Mouse (Mus musculus) heart, adult 11 months (tissue): Measurements from ENCODE around the gene Ngfr.

Experiments
- DNase-seq: peaks from one replicate; pipeline ENCODE4 v3.0.0; 2022

Gene Ngfr

GRCm38 (mm10) chr11:95565327-95565726 lies 22.2 kb downstream of the Ngfr start:
- DNase-seq: no peak

GRCm38 (mm10) chr11:95563849-95564248 lies 23.7 kb downstream of the Ngfr start:
- DNase-seq: no peak

GRCm38 (mm10) chr11:95560773-95561172 lies 26.8 kb downstream of the Ngfr start:
- DNase-seq: no peak

GRCm38 (mm10) chr11:95559761-95560160 lies 27.8 kb downstream of the Ngfr start:
- no peak for DNase-seq

DNA sequence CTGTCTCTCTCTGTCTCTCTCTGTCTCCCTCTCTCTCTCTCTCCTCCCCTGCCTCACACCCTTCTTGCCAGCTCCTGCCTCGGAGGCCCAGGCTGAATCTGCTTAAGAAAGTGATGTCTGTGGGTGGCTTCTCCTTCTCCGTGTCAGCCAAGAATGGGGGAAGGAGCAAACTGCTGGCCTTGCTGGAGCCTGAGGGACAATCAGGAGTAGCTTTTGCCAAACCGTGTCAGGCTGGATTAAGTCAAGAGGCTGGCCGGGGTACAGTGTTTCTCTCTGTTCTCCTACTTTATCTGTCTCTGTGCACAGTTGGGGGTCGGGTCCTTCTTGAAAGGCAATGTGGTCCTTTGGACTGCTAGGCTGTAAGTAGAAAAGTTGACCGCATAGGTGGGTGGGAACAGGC lies 29.8 kb downstream of the Ngfr start:
- peak; percentile 91 for DNase-seq

DNA sequence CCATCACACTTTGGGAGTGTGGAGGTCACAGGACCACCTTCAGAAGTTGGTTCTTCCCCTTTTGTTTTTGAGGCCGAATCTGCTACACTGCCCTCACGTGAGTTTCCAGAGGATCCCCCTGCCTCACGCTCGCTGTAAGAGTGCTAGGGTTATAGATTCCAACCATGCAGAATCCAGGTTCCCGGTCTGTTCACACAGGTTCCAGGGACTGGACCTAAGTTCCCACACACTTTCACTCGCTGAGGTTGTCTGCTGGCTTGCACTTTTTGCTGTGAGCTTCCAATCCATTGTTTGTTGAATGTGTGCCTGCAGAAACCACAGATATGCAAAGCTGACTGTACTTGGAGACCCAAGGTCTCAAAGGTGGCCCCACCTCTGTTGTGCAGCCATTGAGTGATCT lies 30.5 kb downstream of the Ngfr start:
- DNase-seq: no peak

GRCm38 (mm10) chr11:95555279-95555678 lies 32.3 kb downstream of the Ngfr start:
- DNase-seq: no peak

- DNase-seq: no peak
These were observed 37.1 kb downstream of the Ngfr start for GRCm38 (mm10) chr11:95550301-95551021.

GRCm38 (mm10) chr11:95546021-95546782 lies 41.3 kb downstream of the Ngfr start:
- DNase-seq: no peak

DNA sequence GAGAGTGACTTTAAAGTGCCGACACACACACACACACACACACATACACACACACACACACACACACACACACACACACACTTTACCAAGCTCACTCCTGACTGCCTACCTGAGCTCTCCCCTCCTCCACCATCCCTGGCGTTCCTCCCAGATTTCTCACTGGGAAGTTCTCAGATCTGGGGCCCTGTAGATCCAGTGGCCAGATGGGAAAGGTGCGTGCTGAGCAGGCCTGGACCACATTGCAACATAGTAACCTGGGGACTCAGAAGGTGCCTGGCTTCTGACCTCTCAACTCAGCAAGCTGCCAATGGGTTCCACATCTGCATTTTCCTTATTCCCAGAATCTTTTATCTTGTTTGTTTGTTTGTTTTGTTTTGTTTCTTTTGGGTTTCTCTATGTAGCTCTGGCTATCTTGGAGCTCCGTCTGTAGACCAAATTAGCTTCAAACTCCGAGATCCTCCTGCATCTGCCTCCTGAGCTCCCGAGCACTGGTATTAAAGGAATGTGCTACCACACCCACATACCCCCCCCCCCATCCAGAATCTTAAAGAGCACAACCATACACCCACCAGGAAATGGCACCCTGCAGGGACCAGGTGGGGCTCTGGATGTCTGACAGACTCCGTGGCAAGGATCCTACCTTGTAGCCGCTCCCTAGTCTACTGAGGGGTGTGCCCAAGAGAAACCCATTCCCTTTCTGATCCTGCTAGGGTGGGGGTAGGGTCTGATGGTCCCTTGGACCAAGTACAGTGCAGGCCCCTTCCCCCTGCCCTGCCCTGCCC lies 42.8 kb downstream of the Ngfr start:
- no peak for DNase-seq

- DNase-seq: no peak
These were observed 46.7 kb downstream of the Ngfr start for GRCm38 (mm10) chr11:95540637-95541385.

DNA sequence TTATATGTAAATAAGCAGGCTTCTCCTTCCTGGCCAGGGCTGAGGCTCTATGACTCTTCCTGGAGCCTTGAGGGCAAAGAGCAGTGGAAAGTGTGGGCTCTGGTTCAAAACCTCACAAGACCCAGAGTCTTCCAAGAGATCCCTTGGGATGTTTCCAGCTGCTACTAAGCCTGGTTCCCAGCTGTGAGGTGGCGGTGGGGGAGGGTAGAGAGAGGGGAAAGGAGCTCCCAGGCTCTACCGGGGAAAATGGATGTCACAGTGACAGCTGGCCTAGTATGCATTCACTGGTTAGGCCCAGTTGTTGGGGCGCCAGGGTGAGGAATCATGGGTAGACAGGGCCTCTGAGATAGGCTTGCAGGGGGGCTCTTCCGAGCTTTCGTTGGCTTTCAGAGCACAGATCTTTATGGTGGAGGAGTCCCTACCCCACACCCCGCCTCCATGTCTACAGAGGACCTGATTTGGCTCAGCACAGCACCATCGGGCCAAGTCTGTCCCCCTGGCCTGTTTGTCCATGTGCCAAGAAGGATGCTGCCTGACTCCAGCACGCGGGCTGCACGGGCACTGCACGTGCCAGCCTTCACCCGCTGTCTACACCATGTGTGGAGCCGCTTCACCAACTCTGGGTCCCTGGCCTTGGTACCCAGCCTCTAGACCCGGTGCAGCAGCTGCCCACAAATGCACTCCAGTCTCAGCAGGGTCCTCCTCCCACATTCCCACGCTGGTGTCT lies 49.0 kb downstream of the Ngfr start:
- DNase-seq: peak; percentile 94

DNA sequence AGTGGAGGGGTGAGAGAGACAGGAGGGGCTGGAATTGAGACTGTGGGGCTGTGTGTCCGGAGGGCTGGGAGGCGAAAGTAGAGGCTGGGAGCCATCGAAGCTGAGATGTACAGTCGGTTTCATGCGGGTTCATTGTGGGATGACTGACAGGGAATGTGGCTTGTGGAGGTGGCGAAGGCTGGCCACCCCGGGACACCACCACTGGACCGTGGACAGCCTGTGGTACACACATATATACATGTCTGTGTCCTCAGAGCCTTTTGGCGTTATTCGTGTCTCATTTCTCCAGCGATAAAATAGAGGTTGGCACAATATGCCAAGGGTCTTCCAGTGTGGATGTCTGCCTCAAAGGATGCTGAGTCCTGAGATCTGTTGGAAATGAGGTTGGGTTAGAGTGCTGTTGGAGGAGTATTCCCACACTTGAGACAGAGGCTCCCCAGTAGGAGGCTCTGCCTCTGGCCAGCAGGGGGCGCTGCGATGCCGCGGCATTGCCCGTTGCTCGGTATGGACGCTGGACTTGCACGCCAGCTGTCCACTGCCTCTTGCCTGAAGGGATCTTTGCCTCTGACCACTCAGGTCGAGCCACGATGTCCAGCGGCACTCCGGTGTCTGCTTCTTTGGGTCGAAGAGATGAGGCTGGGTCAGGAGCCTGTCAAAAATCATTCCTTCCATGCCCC lies 53.9 kb downstream of the Ngfr start:
- DNase-seq: peak; percentile 96

GRCm38 (mm10) chr11:95532353-95533072 lies 55.0 kb downstream of the Ngfr start:
- no peak for DNase-seq

DNA sequence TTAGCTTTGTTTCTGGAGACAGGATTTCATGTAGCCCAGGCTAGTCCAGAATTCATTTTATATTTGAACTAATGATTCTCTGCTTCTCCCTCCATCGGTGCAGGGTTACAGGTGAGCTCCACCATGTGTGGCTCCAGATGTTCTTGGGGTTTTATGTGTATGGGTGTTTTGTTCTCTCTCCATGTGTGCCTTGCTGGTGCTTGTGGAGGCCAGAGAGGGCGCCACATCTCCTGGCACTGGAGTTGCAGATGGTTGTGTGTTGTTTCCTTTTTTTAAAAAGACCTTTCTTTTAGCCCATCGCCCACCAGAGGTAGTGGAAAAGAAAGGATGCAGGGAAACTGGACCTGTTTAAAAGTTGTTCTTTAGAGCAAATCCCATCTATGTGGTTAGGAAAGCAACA lies 59.3 kb downstream of the Ngfr start:
- no peak for DNase-seq

GRCm38 (mm10) chr11:95527307-95527706 lies 60.2 kb downstream of the Ngfr start:
- DNase-seq: no peak

- DNase-seq: peak; percentile 96
These were observed 66.0 kb downstream of the Ngfr start for GRCm38 (mm10) chr11:95521563-95521962.

DNA sequence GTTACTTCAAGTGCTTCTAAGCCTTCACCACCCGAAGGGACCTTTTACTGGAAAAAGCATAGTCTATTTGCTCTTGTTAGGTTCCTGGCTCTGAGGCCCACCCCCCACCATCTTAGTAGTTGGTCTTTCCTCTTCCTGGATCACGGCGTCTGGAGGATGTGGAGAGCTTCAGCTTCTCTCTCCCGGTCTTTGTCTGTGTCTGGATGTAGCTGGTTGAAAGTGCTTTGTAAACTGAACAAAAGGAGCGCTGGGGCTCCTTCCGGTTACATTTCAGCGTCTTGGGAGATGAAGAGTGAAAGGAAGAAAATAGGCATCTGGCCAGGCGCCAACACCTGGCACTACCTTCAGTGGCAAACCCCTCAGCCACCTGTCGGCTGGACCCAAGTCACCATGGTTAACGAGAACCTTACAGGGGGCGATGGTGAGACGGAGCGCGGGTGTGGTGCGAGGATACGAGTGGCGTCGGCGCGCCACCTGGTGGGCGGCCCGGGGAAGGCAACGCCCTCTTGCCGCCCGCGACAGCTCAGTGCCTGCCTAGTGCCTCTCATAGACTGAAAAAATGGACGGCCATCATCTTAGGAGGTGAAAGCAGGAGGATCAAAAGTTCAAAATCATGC lies 67.0 kb downstream of the Ngfr start:
- DNase-seq: peak; percentile 97

- no peak for DNase-seq
These were observed 67.5 kb downstream of the Ngfr start for GRCm38 (mm10) chr11:95519996-95520395.

DNA sequence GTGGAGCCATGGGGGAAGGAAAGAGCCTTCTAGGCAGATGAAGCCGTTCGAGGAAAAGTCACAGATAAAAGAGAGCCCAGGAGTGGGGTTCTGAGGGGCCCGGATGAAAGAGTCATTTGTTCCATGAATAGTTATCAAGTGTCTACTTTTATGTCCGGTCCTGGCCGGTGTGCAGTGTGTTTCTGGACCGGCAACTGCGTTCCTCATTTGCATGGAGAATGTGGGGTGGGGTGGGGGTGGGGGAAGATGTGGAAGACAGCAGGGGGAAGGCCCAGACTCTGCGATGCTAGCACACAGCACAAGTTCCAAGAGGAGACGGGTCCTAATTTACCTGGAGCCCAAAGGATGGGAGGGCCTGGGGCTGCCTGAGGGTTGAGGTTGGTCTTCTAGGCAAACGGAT lies 68.2 kb downstream of the Ngfr start:
- no peak for DNase-seq
